9 mouse cellular contexts compared by ENCODE assay signal in genomic region chr10:26828412-26829137, GRCm38 (mm10).
DNase-seq lines count a peak whose midpoint lies in the region; ATAC-seq lines count a peak whose summit lies in the region.
"Had no signal": no experiment of that assay in that cellular context is flagged by ENCODE, and none has a peak within 500 bp of the region (broad histone marks: within the 10 kb centered on the region; RNA-seq: fewer than 3 reads in every experiment).

No protein-coding gene starts in this region.

- no peaks in the 10 kb centered on the region for H3K36me3 ChIP-seq in intestine, embryonic 14.5 days (ENCODE audit: control insufficient read depth, insufficient read depth, low read length)
- no peaks in the 10 kb centered on the region for H3K36me3 ChIP-seq in lung, embryonic 16.5 days (ENCODE audit: control insufficient read depth, insufficient read depth, low read length)

- H3K27me3 ChIP-seq in intestine, embryonic 14.5 days (replicated peaks; ENCODE audit: control insufficient read depth, insufficient read depth, low read length), result no peaks in the 10 kb centered on the region
- H3K27me3 ChIP-seq in lung, embryonic 16.5 days (ENCODE audit: control insufficient read depth, insufficient read depth, low read depth, low read length), result no peaks in the 10 kb centered on the region

- no peak overlapping the region for H3K4me3 ChIP-seq in intestine, embryonic 14.5 days (ENCODE audit: low read depth, low read length)
- H3K4me3 ChIP-seq in lung, embryonic 16.5 days (ENCODE audit: low read length), result no peak overlapping the region
- H3K4me3 ChIP-seq: erythroblast, embryonic 14.5 days had no signal

- WGBS in intestine, embryonic 14.5 days, result 61% methylated on average over 9 of the region's 9 CpGs
- WGBS in lung, embryonic 16.5 days, result 53% methylated on average over 9 of the region's 9 CpGs

- 0 out of 2 replicates have a peak overlapping the region, but pooled peaks have one; percentile 0 for H3K4me2 ChIP-seq in intestine, embryonic 14.5 days (ENCODE audit: low read length)
- H3K4me2 ChIP-seq in lung, embryonic 16.5 days (ENCODE audit: low read depth, low read length), result no peak overlapping the region

- H3K4me1 ChIP-seq in intestine, embryonic 14.5 days (replicated peaks; ENCODE audit: control insufficient read depth, insufficient read depth, low read length), result peaks cover 4% of the 10 kb centered on the region; the same call in 1 of the 2 replicates
- no peaks in the 10 kb centered on the region; the same call in 1 of the 2 replicates for H3K4me1 ChIP-seq in lung, embryonic 16.5 days (replicated peaks; ENCODE audit: control insufficient read depth, insufficient read depth, low read length)

- peak overlapping the region; percentile 40; the same call in 1 of the 2 replicates for H3K27ac ChIP-seq in intestine, embryonic 14.5 days (ENCODE audit: low read depth)
- H3K27ac ChIP-seq in lung, embryonic 16.5 days (ENCODE audit: low read length), result peak overlapping the region; percentile 51

- peak; percentile 85 for ATAC-seq in intestine, embryonic 14.5 days (replicated peaks; ENCODE audit: low FRiP score, low TSS enrichment, low read depth)
- ATAC-seq in lung, embryonic 16.5 days (ENCODE audit: low read depth), result peak; percentile 94

- H3K9me3 ChIP-seq in intestine, embryonic 14.5 days (ENCODE audit: control insufficient read depth, low read length), result no peaks in the 10 kb centered on the region
- H3K9me3 ChIP-seq in lung, embryonic 16.5 days (ENCODE audit: control insufficient read depth, low read length), result no peaks in the 10 kb centered on the region

- peak; percentile 26 for DNase-seq in adrenal gland, postnatal 10 days
- no peak for DNase-seq in adrenal gland, adult 8-10 months
- peak; percentile 47 for DNase-seq in fibroblast of lung, adult 2 months (ENCODE audit: low read depth)
- DNase-seq in intestine, embryonic 14.5 days (ENCODE audit: low spot score), result peak; percentile 57
- DNase-seq in cerebellum, postnatal 4 days (ENCODE audit: low spot score in 2 of 2), result no peak
- DNase-seq in layer of hippocampus, postnatal 36 days, result no peak
- no peak for DNase-seq in thymus, postnatal 10 days (ENCODE audit: low spot score in 2 of 2)

- no peak overlapping the region for H3K9ac ChIP-seq in intestine, embryonic 14.5 days (ENCODE audit: low read length)
- H3K9ac ChIP-seq in lung, embryonic 16.5 days (ENCODE audit: low read length), result no peak overlapping the region

Comparison
In these comparisons a context has a peak if more than half of its experiments do, and no peak if none do; other contexts are left out.
1. DNase-seq: peak in adrenal gland, postnatal 10 days (single experiment), fibroblast of lung, adult 2 months (single experiment) and intestine, embryonic 14.5 days (single experiment); none in adrenal gland, adult 8-10 months (single experiment), cerebellum, postnatal 4 days (0 of 2), layer of hippocampus, postnatal 36 days (0 of 2) and thymus, postnatal 10 days (0 of 2).